Mouse (Mus musculus) frontal cortex, adult 2 months (tissue): ENCODE measurements around the gene Prr36. TPM values are rescaled to one million over a fixed set of nuclear protein-coding genes. Genes with fewer than 3 reads are reported as not detected.

ENCODE experiments used
- DNase-seq, 2 experiments: peaks; one replicate each; pipeline ENCODE4 v3.0.0; 2022; ENCODE audit warnings: low spot score in 1 of 2; ENCODE audit errors: extremely low spot score in 1 of 2
- polyA plus RNA-seq: library from polyadenylated mRNA; depleted of rRNA; stranded (reverse); fragments of >200 nt; gene quantifications from 2 replicates; pipeline ENCODE4 v1.2.3, GENCODE M21; 2012

Prr36 gene
- polyA plus RNA-seq, 1 experiment: 17.4 TPM

GRCm38 (mm10) chr8:4205246-4206123, 11.8 kb downstream of the Prr36 start:
- DNase-seq: no peak

- DNase-seq: no peak
These were observed 15.9 kb downstream of the Prr36 start for GRCm38 (mm10) chr8:4201321-4201720.

GRCm38 (mm10) chr8:4193588-4193894, 23.7 kb downstream of the Prr36 start:
- DNase-seq: no peak

GRCm38 (mm10) chr8:4192807-4193587, 24.3 kb downstream of the Prr36 start:
- peak; percentile 77 to 96 for DNase-seq

GRCm38 (mm10) chr8:4192305-4192704, 25.0 kb downstream of the Prr36 start:
- no peak for DNase-seq

GRCm38 (mm10) chr8:4189031-4189722, 28.1 kb downstream of the Prr36 start:
- DNase-seq: no peak

- no peak for DNase-seq
These were observed 28.7 kb downstream of the Prr36 start for GRCm38 (mm10) chr8:4188605-4189004.

- no peak for DNase-seq
These were observed 31.1 kb downstream of the Prr36 start for GRCm38 (mm10) chr8:4186151-4186550.

- DNase-seq: no peak
These were observed 33.9 kb downstream of the Prr36 start for GRCm38 (mm10) chr8:4183409-4183808.

GRCm38 (mm10) chr8:4174018-4174417, 43.2 kb downstream of the Prr36 start:
- DNase-seq: no peak

- no peak for DNase-seq
These were observed 44.8 kb downstream of the Prr36 start for GRCm38 (mm10) chr8:4172486-4172885.

- no peak for DNase-seq
These were observed 49.3 kb downstream of the Prr36 start for GRCm38 (mm10) chr8:4167918-4168317.

GRCm38 (mm10) chr8:4166881-4167525, 50.3 kb downstream of the Prr36 start:
- DNase-seq: no peak

GRCm38 (mm10) chr8:4165852-4166751, 51.2 kb downstream of the Prr36 start, which contains the start of gene Evi5l:
Evi5l (plus strand) TSS chr8:4166567.
- DNase-seq: peak; percentile 100

GRCm38 (mm10) chr8:4165176-4165851, 51.9 kb downstream of the Prr36 start:
- no peak for DNase-seq

- no peak for DNase-seq
These were observed 54.5 kb downstream of the Prr36 start for GRCm38 (mm10) chr8:4162786-4163185.
